Mouse (Mus musculus): Measurements from ENCODE around the gene Scamp1.

DNA sequence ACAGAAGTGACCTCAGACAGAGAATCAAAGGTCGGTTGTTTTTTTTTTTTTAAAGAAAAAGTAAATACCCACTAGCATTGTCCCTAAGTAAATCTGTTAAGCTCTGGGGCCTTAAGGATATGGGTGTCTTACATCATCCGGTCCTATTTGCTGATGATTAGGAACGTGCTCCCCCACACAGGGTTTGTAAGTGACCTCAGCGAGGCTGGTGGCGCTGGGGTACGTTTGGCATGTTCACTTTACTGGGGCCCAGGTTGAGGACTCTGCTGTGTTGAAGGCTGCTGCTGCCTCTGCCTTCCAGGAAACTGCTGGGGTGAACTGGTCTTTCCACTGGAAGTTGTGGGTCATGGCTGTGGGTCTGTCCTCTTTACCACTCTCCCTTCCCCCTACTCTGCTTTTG, 121.2 kb downstream of the Scamp1 start:
- TF ChIP-seq EP300 (IDR thresholded peaks at IDR 0.05; ENCODE audit: low read depth) (no peak), CTCF (IDR thresholded peaks at IDR 0.05; ENCODE audit: low read depth) (no peak)
